Mouse (Mus musculus): ENCODE data around the gene Zfp710.

GRCm38 (mm10) chr7:80030486-80030885 is 5.9 kb downstream of the Zfp710 start:
- TF ChIP-seq POLR2A (IDR thresholded peaks at IDR 0.05; ENCODE audit: extremely low read depth, insufficient read depth, low read length): no peak
- TF ChIP-seq CTCF (IDR thresholded peaks at IDR 0.05; ENCODE audit: low read depth, low read length): no peak
